Mouse (Mus musculus): ENCODE measurements around the gene Clip2. TPM values are rescaled to one million over a fixed set of nuclear protein-coding genes. Genes with fewer than 3 reads are reported as not detected.

Clip2 gene
- polyA plus RNA-seq, 1 experiment from 2014 or later, result 12.7 TPM

DNA sequence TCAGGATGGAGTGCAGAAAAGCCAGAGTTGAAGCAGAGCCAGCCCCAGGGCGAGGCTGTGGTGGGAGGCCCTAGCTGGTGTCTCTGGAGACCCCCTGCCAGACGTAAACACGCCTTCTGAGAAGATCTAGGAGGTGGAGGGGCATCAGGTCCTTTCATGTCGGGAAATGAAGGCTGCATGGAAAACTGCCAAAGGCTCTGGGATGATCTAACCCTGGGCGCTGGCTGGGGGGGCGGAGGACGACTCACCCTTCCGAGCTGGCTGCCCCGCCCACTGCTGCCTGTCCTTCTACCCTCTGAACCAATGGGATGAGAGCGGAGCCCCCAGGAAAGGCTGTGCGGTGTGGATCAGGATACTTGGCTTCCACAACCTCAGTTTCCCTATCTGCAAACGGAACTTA lies 112.1 kb downstream of the Clip2 start:
- no peak overlapping the region for H3K27ac ChIP-seq
- no peaks in the 10 kb centered on the region for H3K36me3 ChIP-seq (ENCODE audit: inconsistent target)
- H3K79me2 ChIP-seq (ENCODE audit: inconsistent target), result no peaks in the 10 kb centered on the region
- no peak overlapping the region for H3K4me3 ChIP-seq (ENCODE audit: inconsistent target)
- WGBS (ENCODE audit: missing documents), result 93% methylated on average over 12 of the region's 12 CpGs

- H3K36me3 ChIP-seq (ENCODE audit: inconsistent target), result no peaks in the 10 kb centered on the region
- no peak overlapping the region for H3K4me3 ChIP-seq (ENCODE audit: inconsistent target)
- no peak overlapping the region for H3K27ac ChIP-seq
- no peaks in the 10 kb centered on the region for H3K79me2 ChIP-seq (ENCODE audit: inconsistent target)
- 96% methylated on average over 7 of the region's 7 CpGs for WGBS (ENCODE audit: missing documents)
Observed at GRCm38 (mm10) chr5:134439481-134439880, 112.8 kb downstream of the Clip2 start.

Other genes with a start within 250 kb of the Clip2 start
- gene Gtf2i, start 237.7 kb downstream of the Clip2 start, polyA plus RNA-seq (2018), result 75.2 to 106 TPM (median 87.7 TPM) in 3 replicates
- gene Gtf2ird1, start 95.7 kb downstream of the Clip2 start, polyA plus RNA-seq (2018), result 6.7 to 13.2 TPM (median 12.1 TPM) in 3 replicates
- not detected in 3 replicates for gene Syna, start 7.7 kb upstream of the Clip2 start, polyA plus RNA-seq (2018)
- gene Rfc2, start 28.9 kb upstream of the Clip2 start, polyA plus RNA-seq (2018), result 65.2 to 94.5 TPM (median 74.5 TPM) in 3 replicates
- 185 to 303 TPM (median 275 TPM) in 3 replicates for gene Lat2, start 62.6 kb upstream of the Clip2 start, polyA plus RNA-seq (2018)
- 92.6 to 190 TPM (median 145 TPM) in 3 replicates for gene Eif4h, start 87.1 kb upstream of the Clip2 start, polyA plus RNA-seq (2018)
- 16.9 to 25.3 TPM (median 20.3 TPM) in 3 replicates for gene Limk1, start 136.2 kb upstream of the Clip2 start, polyA plus RNA-seq (2018)
- gene Eln, start 194.9 kb upstream of the Clip2 start, polyA plus RNA-seq (2018), result not detected in 3 replicates